Mouse (Mus musculus) kidney, postnatal 25 days (tissue): Measurements from ENCODE around the gene Mtfr1l.
A peak's percentile ranks its signal among the peaks of the same experiment; 100 is the strongest.

ENCODE experiments used
- DNase-seq, 2 experiments: peaks; one replicate each; pipeline ENCODE4 v3.0.0; 2021; ENCODE audit warnings: mixed read lengths in 2 of 2

Gene Mtfr1l

DNA sequence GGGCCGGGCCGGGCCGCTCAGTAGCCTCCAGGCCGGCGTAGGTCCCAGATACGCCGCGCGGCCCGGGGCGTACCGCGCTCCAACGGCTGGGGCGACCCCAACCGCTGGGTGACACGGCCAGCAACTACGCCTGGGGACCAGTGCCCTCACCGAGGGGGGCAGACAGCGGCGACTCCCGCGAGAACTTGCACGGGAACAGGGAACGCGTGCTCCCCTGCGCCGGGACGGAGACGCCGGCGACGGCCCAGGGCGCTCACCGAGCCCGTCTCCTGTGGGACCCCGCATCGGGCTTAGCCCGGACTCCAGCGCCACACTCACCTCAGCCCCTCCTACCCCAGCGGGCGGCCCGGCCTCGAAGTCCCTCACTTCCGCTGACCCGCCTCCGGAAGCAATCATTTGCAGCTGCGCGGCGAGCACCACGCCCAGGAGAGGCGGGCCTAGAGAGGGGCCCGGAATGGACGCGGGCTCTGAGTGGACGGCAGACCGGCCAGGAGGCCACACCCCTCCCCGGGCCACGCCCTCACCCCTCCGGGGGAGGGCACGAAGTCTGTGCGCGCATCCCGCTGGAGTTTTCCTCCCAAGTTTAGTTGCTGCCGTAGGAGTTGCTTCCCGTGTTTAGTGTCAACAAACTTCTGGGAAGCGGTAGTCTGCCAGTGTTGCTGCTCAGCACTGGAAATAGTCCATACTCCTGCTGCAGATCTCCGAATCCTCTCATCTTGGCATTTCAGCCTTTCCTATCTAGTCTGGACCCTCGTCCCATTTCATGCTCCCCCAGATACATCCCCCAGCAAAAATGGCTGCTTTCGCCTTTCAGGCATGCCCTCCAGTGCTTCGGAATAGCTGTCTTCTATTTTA is at the start of gene Mtfr1l:
Mtfr1l (minus strand) TSS at position 456 of the 855 bp plus-strand sequence.
- DNase-seq = peak; percentile 98 to 99

DNA sequence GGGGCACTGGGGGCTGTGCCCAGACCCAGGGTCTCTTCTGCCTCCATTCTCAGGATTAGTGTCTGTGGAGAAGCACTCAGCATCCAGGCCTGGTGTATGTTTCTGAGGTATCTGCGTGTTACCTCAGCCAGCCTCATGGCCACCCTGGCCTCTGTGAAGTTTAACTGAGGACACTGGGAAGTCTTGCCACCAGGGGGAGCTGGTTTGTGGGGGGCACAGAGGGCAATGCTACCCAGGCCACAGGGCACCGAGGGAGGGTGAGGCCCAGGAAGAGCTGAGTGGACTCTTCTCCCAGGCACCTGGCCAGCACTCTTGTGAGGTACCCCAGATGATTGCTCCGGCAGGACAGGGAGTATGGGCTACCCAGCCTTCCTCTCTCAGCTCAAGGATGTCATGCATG is 48.3 kb upstream of the Mtfr1l start:
- DNase-seq = peak in 1 of 2 experiments; percentile 47

GRCm38 (mm10) chr4:134581365-134581764 is 46.2 kb upstream of the Mtfr1l start:
- no peak for DNase-seq

GRCm38 (mm10) chr4:134580351-134581148 is 45.4 kb upstream of the Mtfr1l start:
- peak in 1 of 2 experiments; percentile 35 for DNase-seq

- DNase-seq = no peak
Observed at GRCm38 (mm10) chr4:134579620-134580019, 44.4 kb upstream of the Mtfr1l start.

GRCm38 (mm10) chr4:134579212-134579611 is 44.0 kb upstream of the Mtfr1l start:
- DNase-seq = peak in 1 of 2 experiments; percentile 40

- no peak for DNase-seq
Observed at GRCm38 (mm10) chr4:134578407-134578806, 43.2 kb upstream of the Mtfr1l start.

DNA sequence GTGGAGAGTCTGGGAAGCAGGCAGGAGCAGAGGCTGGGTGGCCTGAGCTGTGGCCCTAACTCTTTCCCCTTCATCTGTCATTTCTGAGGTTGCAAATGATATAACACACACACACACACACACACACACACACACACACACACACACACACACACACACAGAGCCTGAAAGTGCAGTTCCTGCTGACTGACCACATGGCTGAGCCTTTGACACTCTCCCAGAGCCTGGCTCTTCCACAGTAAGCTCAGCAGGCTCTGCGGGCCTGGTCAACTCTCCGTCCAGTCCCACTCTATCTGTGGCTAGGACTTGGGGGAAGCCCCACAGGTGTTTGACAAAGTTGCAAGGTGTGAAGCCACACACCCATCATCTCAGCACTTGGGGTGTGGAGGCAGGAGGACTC is 42.1 kb upstream of the Mtfr1l start:
- DNase-seq = no peak

- no peak for DNase-seq
Observed at GRCm38 (mm10) chr4:134575486-134575885, 40.3 kb upstream of the Mtfr1l start.

DNA sequence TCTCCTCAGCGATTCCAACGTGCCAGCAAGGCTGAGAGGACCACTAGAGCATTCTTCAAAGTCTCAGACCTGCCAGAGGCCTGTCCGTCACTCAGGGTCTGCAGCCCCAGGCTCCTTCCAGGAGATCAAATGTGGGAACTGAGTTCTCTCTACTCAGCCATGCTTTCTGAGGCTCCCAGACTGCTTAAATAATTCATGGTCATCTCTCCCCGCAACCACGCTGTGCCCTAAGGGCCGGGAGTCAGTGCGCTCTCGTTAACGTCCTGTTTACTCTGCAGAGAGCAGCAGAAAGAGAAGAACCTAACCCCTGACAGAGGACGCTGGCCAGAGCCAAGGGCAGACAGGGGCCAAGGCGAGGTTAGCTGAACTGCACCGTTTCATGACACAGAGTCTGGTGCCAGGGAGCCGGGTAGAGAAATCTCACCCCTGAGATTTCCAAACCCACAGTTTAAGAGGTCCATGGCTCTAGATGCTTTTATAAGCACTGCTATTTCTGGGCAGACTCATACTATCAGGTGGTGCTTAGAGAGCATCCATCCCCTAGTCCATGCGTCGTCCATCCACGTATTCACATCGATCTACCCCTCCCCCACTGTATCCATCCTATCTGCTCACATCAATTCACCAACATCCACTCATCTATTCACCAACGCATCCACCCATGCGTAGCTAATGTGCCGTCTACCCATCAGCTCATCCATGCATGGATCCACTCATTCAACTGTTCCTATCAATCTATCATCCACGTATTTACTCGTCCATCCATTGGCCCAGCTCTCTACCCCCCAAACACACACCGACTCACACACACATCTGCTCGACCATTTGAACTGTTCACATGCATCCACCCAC is 37.5 kb upstream of the Mtfr1l start:
- no peak for DNase-seq

- DNase-seq = no peak
Observed at GRCm38 (mm10) chr4:134570704-134571451, 35.7 kb upstream of the Mtfr1l start.

GRCm38 (mm10) chr4:134569831-134570230 is 34.6 kb upstream of the Mtfr1l start:
- no peak for DNase-seq

GRCm38 (mm10) chr4:134569205-134569604 is 34.0 kb upstream of the Mtfr1l start:
- DNase-seq = peak in 1 of 2 experiments; percentile 38

DNA sequence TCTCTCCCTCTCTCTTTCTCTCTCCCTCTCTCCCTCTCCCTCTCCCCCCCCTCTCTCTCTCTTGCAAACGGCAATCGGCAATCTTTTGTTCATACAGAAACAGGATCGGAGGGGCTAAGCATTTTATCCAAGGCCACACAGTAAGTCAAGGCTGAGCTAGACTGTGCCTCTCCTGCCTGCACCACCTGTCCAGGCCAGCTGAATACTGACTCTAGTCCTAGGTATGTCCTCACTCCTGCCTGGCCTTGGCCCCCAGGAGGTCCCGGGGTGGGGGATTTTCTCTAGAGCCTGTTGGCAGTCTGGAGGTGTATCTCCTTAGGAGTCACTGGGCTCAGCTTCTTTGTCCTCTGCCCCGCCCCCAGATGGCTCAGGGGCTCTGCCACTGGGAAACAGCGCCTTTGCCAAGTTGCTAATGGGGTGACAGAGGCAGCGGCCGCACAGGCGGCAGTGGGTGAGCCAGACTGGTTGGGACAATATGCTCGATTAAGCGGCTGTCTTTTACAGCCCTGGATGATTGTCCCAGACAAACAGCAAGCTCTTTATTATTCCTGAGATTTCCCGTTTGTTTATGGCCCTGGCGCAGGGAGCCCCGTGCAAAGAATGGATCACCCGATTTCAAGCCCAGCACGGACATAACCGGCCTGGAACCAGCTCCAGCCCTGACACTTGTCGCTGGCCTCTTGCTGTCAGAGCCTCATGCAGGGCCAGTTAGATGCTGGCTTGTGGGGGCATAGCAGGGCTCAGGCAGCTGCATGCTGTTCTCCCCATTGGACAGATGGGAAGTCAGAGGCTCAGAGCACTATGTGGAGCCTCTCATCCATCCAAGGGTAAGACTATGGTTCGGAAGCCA is 32.4 kb upstream of the Mtfr1l start:
- no peak for DNase-seq

- DNase-seq = no peak
Observed at GRCm38 (mm10) chr4:134564093-134564492, 28.9 kb upstream of the Mtfr1l start.

GRCm38 (mm10) chr4:134563624-134564023 is 28.4 kb upstream of the Mtfr1l start:
- DNase-seq = no peak

DNA sequence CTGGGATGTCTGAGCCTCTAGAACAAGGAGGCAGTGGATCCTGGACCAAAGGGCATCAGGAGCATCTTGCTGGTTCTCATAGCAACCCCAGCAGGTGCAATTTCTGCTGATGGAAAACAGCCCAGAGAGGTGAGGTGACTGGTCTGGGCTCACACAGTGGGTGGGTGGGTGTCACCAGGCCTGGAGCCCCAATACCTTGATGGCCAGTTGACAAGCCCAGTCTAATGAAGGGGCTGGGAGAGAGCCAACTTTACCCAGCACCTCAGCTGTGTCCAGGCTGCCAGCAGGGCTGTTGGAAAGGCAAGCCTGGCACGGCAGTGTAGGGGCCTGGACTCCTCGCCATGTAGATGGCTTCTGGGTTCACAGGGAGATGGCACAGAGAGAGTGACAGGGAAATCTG is 26.8 kb upstream of the Mtfr1l start:
- no peak for DNase-seq

DNA sequence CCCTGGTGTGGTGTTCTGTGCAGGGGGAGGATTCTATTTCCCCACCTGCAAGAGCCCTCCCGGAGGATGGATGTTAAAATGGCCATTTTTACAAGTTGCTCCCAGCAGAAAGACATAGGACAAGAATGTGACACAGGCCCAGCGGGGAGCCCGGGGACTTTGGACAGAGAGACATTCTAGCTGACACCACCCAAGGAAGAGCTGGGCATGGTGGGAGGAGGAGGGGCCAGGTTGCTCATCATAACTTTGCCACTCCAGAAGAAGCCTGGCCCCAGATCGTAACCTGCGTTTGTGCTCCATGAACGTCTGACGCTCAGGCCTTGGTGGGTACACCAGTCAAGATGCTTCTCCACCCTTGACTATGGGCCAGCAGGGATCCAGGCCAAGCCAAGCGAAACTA is 25.5 kb upstream of the Mtfr1l start:
- no peak for DNase-seq

- DNase-seq = no peak
Observed at GRCm38 (mm10) chr4:134559154-134559553, 24.0 kb upstream of the Mtfr1l start.

GRCm38 (mm10) chr4:134558570-134559113 is 23.5 kb upstream of the Mtfr1l start:
- DNase-seq = no peak
